Mouse (Mus musculus): ENCODE results near the gene Csta1. TPM values are rescaled to one million over a fixed set of nuclear protein-coding genes. Genes with fewer than 3 reads are reported as not detected.

The Csta1 gene
- polyA plus RNA-seq, 1 experiment from 2014 or later, result not detected

DNA sequence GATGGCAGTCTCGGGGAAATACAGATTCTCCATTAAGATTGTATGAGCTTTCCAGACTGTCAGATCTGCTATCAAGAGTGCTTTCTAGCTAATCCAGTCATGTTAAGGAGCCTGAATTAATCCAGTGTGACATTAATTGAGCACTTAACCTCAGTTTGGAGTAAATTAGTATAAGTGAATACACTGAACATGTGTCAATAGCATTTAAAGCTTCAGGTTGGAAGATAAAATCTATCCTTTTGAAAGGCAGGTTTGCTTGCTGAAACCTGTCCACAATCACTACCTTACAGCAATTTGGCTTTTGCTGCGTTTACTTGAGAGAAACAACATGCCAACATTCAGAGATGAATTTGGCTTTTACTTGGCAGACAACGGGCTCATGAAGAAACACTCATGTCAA is 37.0 kb downstream of the Csta1 start:
- Histone ChIP-seq H3K27ac (replicated peaks) (no peak overlapping the region), H3K4me3 (no peak overlapping the region), H3K27me3 (replicated peaks) (no peaks in the 10 kb centered on the region), H3K36me3 (peaks cover 42% of the 10 kb centered on the region), H3K9ac (no peak overlapping the region), H3K4me2 (no peak overlapping the region), H3K4me1 (no peaks in the 10 kb centered on the region), H3K9me3 (no peaks in the 10 kb centered on the region)
- 81% methylated on average over 3 of the region's 3 CpGs for WGBS
- ATAC-seq (ENCODE audit: extremely low read depth, insufficient number of reproducible peaks, low FRiP score, low TSS enrichment), result no peak

GRCm38 (mm10) chr16:36090785-36091509 is 40.1 kb downstream of the Csta1 start:
- H3K9me3 ChIP-seq, result no peaks in the 10 kb centered on the region
- H3K27ac ChIP-seq (replicated peaks), result no peak overlapping the region
- no peak overlapping the region for H3K9ac ChIP-seq
- ATAC-seq (ENCODE audit: extremely low read depth, insufficient number of reproducible peaks, low FRiP score, low TSS enrichment), result no peak
- H3K4me3 ChIP-seq, result no peak overlapping the region
- H3K36me3 ChIP-seq, result peaks cover 68% of the 10 kb centered on the region
- H3K4me2 ChIP-seq, result no peak overlapping the region
- no peaks in the 10 kb centered on the region for H3K27me3 ChIP-seq (replicated peaks)
- 87% methylated on average over 11 of the region's 11 CpGs for WGBS
- no peaks in the 10 kb centered on the region for H3K4me1 ChIP-seq

DNA sequence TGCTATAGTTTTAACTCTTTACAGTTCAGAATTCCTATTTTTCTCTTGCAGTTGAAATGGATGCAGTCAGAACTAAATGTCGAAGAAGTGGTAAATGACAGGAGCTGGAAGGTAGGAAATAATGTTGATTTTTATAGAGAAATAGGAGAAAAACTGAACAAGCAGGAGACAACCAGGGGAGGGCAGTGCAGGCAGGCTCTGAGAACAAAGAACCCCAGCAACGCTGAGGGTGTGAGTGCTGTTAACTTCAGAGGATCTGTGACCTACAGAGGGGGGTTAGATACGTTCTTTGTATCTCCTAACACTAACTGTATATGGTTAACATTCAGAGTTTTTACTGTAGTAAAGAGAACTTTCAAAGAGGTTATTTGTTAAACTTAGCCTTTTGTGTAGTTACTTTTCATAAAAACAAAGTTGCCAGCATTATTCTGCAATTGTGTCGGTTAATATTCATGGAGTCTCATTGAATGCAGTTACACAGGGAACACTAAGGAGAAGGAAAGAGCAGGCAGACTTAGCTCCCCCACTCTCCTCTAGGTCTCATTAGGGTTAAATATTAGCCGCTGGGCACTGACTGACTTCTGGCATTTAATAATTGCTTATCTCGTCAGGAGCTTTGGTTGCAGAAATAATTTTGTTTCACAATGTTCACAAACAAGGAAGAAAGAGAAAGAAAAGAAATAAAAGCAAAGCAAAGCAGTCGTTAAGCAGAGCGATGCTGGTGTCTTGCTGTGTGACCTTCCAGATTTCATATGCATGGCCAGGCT is 41.0 kb downstream of the Csta1 start:
- Histone ChIP-seq H3K27me3 (replicated peaks) (no peaks in the 10 kb centered on the region), H3K4me3 (no peak overlapping the region), H3K9me3 (no peaks in the 10 kb centered on the region), H3K4me2 (no peak overlapping the region), H3K36me3 (peaks cover 77% of the 10 kb centered on the region), H3K27ac (replicated peaks) (no peak overlapping the region), H3K4me1 (no peaks in the 10 kb centered on the region), H3K9ac (no peak overlapping the region)
- WGBS, result 81% methylated on average over 8 of the region's 8 CpGs
- ATAC-seq (ENCODE audit: extremely low read depth, insufficient number of reproducible peaks, low FRiP score, low TSS enrichment), result no peak

DNA sequence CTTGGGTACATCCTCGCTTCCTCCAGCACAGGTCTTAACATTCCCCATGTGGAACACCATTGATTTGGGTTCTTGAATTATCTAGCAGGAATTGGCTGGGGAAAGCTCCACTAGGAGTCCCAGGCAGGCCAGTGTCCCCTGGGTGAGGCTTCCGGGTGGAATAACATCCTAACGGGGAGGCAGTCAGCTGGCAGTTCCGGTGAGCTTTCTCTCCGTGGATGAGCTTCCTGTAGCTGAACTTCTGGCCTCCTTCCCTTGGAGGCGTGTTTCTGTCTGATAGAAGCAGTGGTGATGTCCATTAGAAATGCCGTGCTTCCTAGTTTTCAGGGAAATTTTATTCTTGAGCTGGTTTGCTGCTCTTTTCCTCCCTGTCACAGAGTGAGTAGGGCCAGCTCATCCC is 42.0 kb downstream of the Csta1 start:
- Histone ChIP-seq H3K27ac (replicated peaks) (no peak overlapping the region), H3K9me3 (no peaks in the 10 kb centered on the region), H3K4me1 (no peaks in the 10 kb centered on the region), H3K27me3 (replicated peaks) (no peaks in the 10 kb centered on the region), H3K4me3 (no peak overlapping the region), H3K9ac (no peak overlapping the region), H3K36me3 (peaks cover 87% of the 10 kb centered on the region), H3K4me2 (no peak overlapping the region)
- 68% methylated on average over 7 of the region's 7 CpGs for WGBS
- no peak for ATAC-seq (ENCODE audit: extremely low read depth, insufficient number of reproducible peaks, low FRiP score, low TSS enrichment)

GRCm38 (mm10) chr16:36087846-36088245 is 43.2 kb downstream of the Csta1 start:
- Histone ChIP-seq H3K4me2 (no peak overlapping the region), H3K27ac (replicated peaks) (0 out of 2 replicates have a peak overlapping the region, but pooled peaks have one; percentile 2), H3K4me3 (no peak overlapping the region), H3K36me3 (peaks cover 93% of the 10 kb centered on the region), H3K27me3 (replicated peaks) (no peaks in the 10 kb centered on the region), H3K9ac (no peak overlapping the region), H3K9me3 (no peaks in the 10 kb centered on the region), H3K4me1 (no peaks in the 10 kb centered on the region)
- ATAC-seq (ENCODE audit: extremely low read depth, insufficient number of reproducible peaks, low FRiP score, low TSS enrichment), result no peak
- 70% methylated on average over 4 of the region's 4 CpGs for WGBS

GRCm38 (mm10) chr16:36079916-36080315 is 51.1 kb downstream of the Csta1 start:
- Histone ChIP-seq H3K9me3 (no peaks in the 10 kb centered on the region), H3K9ac (no peak overlapping the region), H3K4me2 (no peak overlapping the region), H3K27me3 (replicated peaks) (no peaks in the 10 kb centered on the region), H3K4me3 (no peak overlapping the region), H3K27ac (replicated peaks) (no peak overlapping the region), H3K4me1 (no peaks in the 10 kb centered on the region), H3K36me3 (peaks cover 34% of the 10 kb centered on the region)
- no peak for ATAC-seq (ENCODE audit: extremely low read depth, insufficient number of reproducible peaks, low FRiP score, low TSS enrichment)
- WGBS, result 89% methylated on average over 3 of the region's 3 CpGs

DNA sequence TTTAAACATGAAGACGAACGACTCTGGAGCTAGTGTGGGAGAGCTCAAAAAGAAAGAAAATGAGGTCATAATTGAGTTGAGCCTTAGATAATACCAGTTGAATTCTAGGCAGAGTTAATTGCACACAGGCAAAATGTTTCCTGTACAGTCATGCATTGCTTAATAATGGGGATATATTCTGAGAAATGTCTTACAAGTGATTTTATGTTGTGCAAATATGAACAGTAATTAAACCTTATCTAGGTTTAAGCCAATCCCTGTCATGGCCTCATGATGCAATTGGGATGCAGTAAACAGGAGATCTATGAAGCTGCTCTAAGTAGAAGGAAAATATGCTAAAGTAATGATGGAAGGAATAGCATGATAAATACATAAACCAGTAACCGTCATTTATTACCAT is 56.3 kb downstream of the Csta1 start:
- Histone ChIP-seq H3K9me3 (no peaks in the 10 kb centered on the region), H3K4me3 (no peak overlapping the region), H3K27ac (replicated peaks) (no peak overlapping the region), H3K4me2 (no peak overlapping the region), H3K36me3 (peaks cover 10% of the 10 kb centered on the region; the same call in 1 of the 2 replicates), H3K27me3 (replicated peaks) (no peaks in the 10 kb centered on the region), H3K9ac (no peak overlapping the region), H3K4me1 (peaks cover 12% of the 10 kb centered on the region)
- 82% methylated on average over 3 of the region's 3 CpGs for WGBS
- ATAC-seq (ENCODE audit: extremely low read depth, insufficient number of reproducible peaks, low FRiP score, low TSS enrichment), result no peak

DNA sequence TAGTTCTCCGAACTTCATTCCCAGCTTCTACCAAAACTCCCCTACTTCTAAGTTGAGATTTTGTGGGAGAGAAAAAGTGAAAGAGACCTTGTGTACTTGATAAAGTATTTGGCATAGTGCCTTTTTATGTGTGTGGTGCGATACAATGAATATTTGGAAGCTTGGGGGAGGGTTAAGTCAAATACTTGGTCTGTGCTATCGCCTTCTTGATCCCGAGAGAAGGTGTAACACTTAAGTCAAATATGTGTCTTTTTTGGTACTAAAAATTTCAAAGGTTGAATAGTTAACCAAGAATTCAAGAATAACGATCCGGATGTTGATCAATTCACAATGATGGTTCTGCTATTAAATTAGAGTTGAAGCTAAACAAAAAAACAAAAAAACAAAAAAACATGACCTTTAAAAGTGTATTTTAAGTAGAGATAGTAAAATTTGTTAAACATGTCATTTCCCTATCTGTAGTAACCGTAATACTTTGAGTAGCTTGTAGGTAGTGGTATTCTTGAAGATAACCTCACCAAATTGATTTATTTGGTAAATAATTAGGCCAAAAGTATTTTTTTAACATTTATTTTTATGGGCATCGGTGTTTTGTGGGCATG is 58.5 kb downstream of the Csta1 start:
- peak overlapping the region; percentile 100 for H3K27ac ChIP-seq (replicated peaks)
- H3K4me2 ChIP-seq, result peak overlapping the region; percentile 74
- H3K36me3 ChIP-seq, result peaks cover 12% of the 10 kb centered on the region; the same call in 1 of the 2 replicates
- no peaks in the 10 kb centered on the region for H3K27me3 ChIP-seq (replicated peaks)
- H3K4me1 ChIP-seq, result peaks cover 35% of the 10 kb centered on the region
- WGBS, result 23% methylated on average over 8 of the region's 8 CpGs
- H3K9me3 ChIP-seq, result no peaks in the 10 kb centered on the region
- H3K9ac ChIP-seq, result peak overlapping the region; percentile 97
- no peak for ATAC-seq (ENCODE audit: extremely low read depth, insufficient number of reproducible peaks, low FRiP score, low TSS enrichment)
- H3K4me3 ChIP-seq, result peak overlapping the region; percentile 89

DNA sequence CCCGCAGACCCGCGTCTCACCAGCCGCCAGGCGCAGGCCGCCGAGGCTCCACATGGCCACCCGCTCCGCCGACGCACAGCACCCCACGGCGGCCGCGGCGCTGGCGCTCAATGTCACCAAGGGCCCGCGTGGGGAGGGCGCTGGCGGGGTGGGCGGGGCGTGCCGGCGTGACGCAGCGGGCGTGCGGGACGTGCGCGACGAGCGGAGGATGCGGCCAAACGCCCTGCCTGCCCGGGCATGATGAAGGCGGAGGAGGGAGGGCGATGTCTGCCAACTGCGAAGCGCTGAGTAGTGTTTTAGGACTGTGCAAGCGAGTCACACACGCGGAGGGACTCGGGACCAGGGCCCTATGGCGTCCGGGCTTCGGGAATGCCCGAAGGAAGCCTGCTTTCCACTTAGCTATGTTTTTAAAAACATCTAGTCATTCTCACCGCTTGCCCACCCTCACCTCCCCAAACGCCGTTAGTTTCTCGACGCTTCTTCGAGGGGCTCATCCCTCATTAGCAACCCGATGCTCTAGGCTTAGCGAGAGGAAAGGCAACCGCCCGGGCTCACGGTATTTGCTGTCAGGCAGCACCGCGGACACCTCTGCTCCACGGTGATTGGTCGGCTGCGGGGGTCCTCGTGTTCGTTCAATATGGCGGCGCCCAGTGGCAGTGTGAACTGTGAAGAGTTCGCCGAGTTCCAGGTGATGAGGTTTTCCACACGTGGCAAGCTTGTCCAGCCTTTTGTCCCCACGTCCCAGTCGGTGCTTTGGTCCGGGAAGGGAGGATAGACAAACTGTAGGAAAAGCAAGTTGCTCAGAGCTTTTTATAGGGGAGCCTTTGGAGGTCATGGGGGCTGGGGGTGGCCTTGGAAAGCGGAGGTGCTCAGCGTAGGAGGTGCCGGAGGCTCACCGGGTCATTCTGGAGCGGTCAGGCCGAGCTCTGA is 59.3 kb downstream of the Csta1 start, which contains the start of the genes Fam162a and Ccdc58:
Gene Fam162a (minus strand): TSS at position 145 of the 930 bp plus-strand sequence.
Gene Ccdc58 (plus strand): TSS at position 236 of the 930 bp plus-strand sequence.
- under 1% methylated on average over 69 of the region's 81 CpGs for WGBS
- H3K4me1 ChIP-seq, result peaks cover 43% of the 10 kb centered on the region
- H3K36me3 ChIP-seq, result peaks cover 18% of the 10 kb centered on the region
- peak; percentile 93 for ATAC-seq (ENCODE audit: extremely low read depth, insufficient number of reproducible peaks, low FRiP score, low TSS enrichment)
- H3K9me3 ChIP-seq, result no peaks in the 10 kb centered on the region
- H3K4me2 ChIP-seq, result peak within 1 kb of the TSS; percentile 74
- peak within 1 kb of the TSS; percentile 89 for H3K4me3 ChIP-seq
- no peaks in the 10 kb centered on the region for H3K27me3 ChIP-seq (replicated peaks)
- H3K9ac ChIP-seq, result peak within 1 kb of the TSS; percentile 97
- peak within 1 kb of the TSS; percentile 100 for H3K27ac ChIP-seq (replicated peaks)

DNA sequence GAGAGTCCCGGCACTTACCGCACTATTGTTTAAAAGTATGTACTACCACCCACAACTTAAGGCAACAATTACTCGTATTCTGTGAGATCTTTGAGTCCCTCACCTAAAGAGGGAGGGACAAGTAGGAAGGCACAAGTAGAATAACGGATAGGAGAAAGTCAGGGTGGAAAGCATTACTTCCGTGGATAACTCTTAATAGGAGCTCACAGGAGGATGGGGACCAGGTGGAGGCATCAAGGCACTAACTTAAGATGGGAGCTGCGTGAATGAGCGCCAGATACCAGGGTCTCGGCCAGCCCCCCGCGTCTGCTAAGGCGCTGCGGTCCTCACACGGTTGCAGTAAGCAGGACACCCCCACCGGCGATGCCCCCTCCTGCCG is 60.0 kb downstream of the Csta1 start:
- H3K36me3 ChIP-seq, result peaks cover 20% of the 10 kb centered on the region
- H3K27ac ChIP-seq (replicated peaks), result peak overlapping the region; percentile 100
- H3K4me3 ChIP-seq, result peak overlapping the region; percentile 89
- 0% methylated on average over 16 of the region's 16 CpGs for WGBS
- ATAC-seq (ENCODE audit: extremely low read depth, insufficient number of reproducible peaks, low FRiP score, low TSS enrichment), result no peak
- no peaks in the 10 kb centered on the region for H3K9me3 ChIP-seq
- peak overlapping the region; percentile 74 for H3K4me2 ChIP-seq
- peaks cover 49% of the 10 kb centered on the region for H3K4me1 ChIP-seq
- H3K9ac ChIP-seq, result peak overlapping the region; percentile 97
- no peaks in the 10 kb centered on the region for H3K27me3 ChIP-seq (replicated peaks)

All from heart, embryonic 13.5 days (tissue).